Mouse (Mus musculus): ENCODE results near the gene Apoc2. TPM values are rescaled to one million over a fixed set of nuclear protein-coding genes. Genes with fewer than 3 reads are reported as not detected.

Gene Apoc2
- polyA plus RNA-seq (2012; rRNA removed; ENCODE audit: low replicate concordance), result 7.1 and 7.5 TPM in 2 replicates

GRCm38 (mm10) chr7:19677872-19678271, at the start of gene Apoc2:
TSS of gene Apoc2 (minus strand) at chr7:19677941.

GRCm38 (mm10) chr7:19715239-19716054, 37.7 kb upstream of the Apoc2 start, which contains the start of gene Tomm40:
TSS of gene Tomm40 (minus strand) at chr7:19715438.

GRCm38 (mm10) chr7:19698907-19699826, 21.4 kb upstream of the Apoc2 start, which contains the start of gene Apoe:
TSS of gene Apoe (minus strand) at chr7:19699188.

GRCm38 (mm10) chr7:19691873-19692865, 14.4 kb upstream of the Apoc2 start, which contains the start of gene Apoc1:
TSS of gene Apoc1 (minus strand) at chr7:19692660.

GRCm38 (mm10) chr7:19681202-19681694, 3.5 kb upstream of the Apoc2 start, which contains the start of the genes Gm44805 and Apoc4:
TSS of gene Gm44805 (minus strand) at chr7:19681423.
TSS of gene Apoc4 (minus strand) at chr7:19681479.

GRCm38 (mm10) chr7:19664955-19665841, 12.5 kb downstream of the Apoc2 start, which contains the start of gene Clptm1:
TSS of gene Clptm1 (minus strand) at chr7:19665033.

GRCm38 (mm10) chr7:19629361-19629734, 48.4 kb downstream of the Apoc2 start, which contains the start of gene Relb:
TSS of gene Relb (minus strand) at chr7:19629438.

Other genes starting within 250 kb of the Apoc2 start
- 18.5 and 22.2 TPM in 2 replicates for gene Mark4, start 219.1 kb downstream of the Apoc2 start, polyA plus RNA-seq (2012; rRNA removed; ENCODE audit: low replicate concordance)
- gene Exoc3l2, start 214.6 kb downstream of the Apoc2 start, polyA plus RNA-seq (2012; rRNA removed; ENCODE audit: low replicate concordance), result 5.4 and 8.9 TPM in 2 replicates
- 10.2 and 10.3 TPM in 2 replicates for gene Bloc1s3, start 169.6 kb downstream of the Apoc2 start, polyA plus RNA-seq (2012; rRNA removed; ENCODE audit: low replicate concordance)
- gene Trappc6a, start 169.5 kb downstream of the Apoc2 start, polyA plus RNA-seq (2012; rRNA removed; ENCODE audit: low replicate concordance), result 57.2 and 69.0 TPM in 2 replicates
- gene Nkpd1, start 160.1 kb downstream of the Apoc2 start, polyA plus RNA-seq (2012; rRNA removed; ENCODE audit: low replicate concordance), result 0.12 and 0.17 TPM in 2 replicates
- gene Ppp1r37, start 114.9 kb downstream of the Apoc2 start, polyA plus RNA-seq (2012; rRNA removed; ENCODE audit: low replicate concordance), result 86.6 and 114 TPM in 2 replicates
- 3.0 and 3.7 TPM in 2 replicates for gene Zfp296, start 100.7 kb downstream of the Apoc2 start, polyA plus RNA-seq (2012; rRNA removed; ENCODE audit: low replicate concordance)
- gene Gemin7, start 100.3 kb downstream of the Apoc2 start, polyA plus RNA-seq (2012; rRNA removed; ENCODE audit: low replicate concordance), result 113 and 137 TPM in 2 replicates
- gene Clasrp, start 73.5 kb downstream of the Apoc2 start, polyA plus RNA-seq (2012; rRNA removed; ENCODE audit: low replicate concordance), result 61.1 and 124 TPM in 2 replicates
- gene Relb, start 48.5 kb downstream of the Apoc2 start, polyA plus RNA-seq (2012; rRNA removed; ENCODE audit: low replicate concordance), result 28.9 TPM in 2 replicates
- gene Clptm1, start 12.9 kb downstream of the Apoc2 start, polyA plus RNA-seq (2012; rRNA removed; ENCODE audit: low replicate concordance), result 164 and 172 TPM in 2 replicates
- gene Gm44805, start 3.5 kb upstream of the Apoc2 start, polyA plus RNA-seq (2012; rRNA removed; ENCODE audit: low replicate concordance), result 0.23 and 0.77 TPM in 2 replicates
- 1.8 and 3.5 TPM in 2 replicates for gene Apoc4, start 3.5 kb upstream of the Apoc2 start, polyA plus RNA-seq (2012; rRNA removed; ENCODE audit: low replicate concordance)
- 41.6 and 87.3 TPM in 2 replicates for gene Apoc1, start 14.7 kb upstream of the Apoc2 start, polyA plus RNA-seq (2012; rRNA removed; ENCODE audit: low replicate concordance)
- 3,005 and 3,861 TPM in 2 replicates for gene Apoe, start 21.2 kb upstream of the Apoc2 start, polyA plus RNA-seq (2012; rRNA removed; ENCODE audit: low replicate concordance)
- 93.4 and 95.3 TPM in 2 replicates for gene Tomm40, start 37.5 kb upstream of the Apoc2 start, polyA plus RNA-seq (2012; rRNA removed; ENCODE audit: low replicate concordance)
- 51.4 and 81.3 TPM in 2 replicates for gene Nectin2, start 72.5 kb upstream of the Apoc2 start, polyA plus RNA-seq (2012; rRNA removed; ENCODE audit: low replicate concordance)
- 158 and 187 TPM in 2 replicates for gene Bcam, start 93.1 kb upstream of the Apoc2 start, polyA plus RNA-seq (2012; rRNA removed; ENCODE audit: low replicate concordance)
- gene Cblc, start 118.9 kb upstream of the Apoc2 start, polyA plus RNA-seq (2012; rRNA removed; ENCODE audit: low replicate concordance), result 0.19 and 14.1 TPM in 2 replicates
- 21.1 and 29.7 TPM in 2 replicates for gene Bcl3, start 144.8 kb upstream of the Apoc2 start, polyA plus RNA-seq (2012; rRNA removed; ENCODE audit: low replicate concordance)
- 0.13 TPM in 1 of 2 replicates, not detected in the other for gene Gm19345, start 174.1 kb upstream of the Apoc2 start, polyA plus RNA-seq (2012; rRNA removed; ENCODE audit: low replicate concordance)
- 0.32 and 0.42 TPM in 2 replicates for gene Ceacam16, start 183.4 kb upstream of the Apoc2 start, polyA plus RNA-seq (2012; rRNA removed; ENCODE audit: low replicate concordance)
- 0.04 and 0.23 TPM in 2 replicates for gene Ceacam19, start 210.0 kb upstream of the Apoc2 start, polyA plus RNA-seq (2012; rRNA removed; ENCODE audit: low replicate concordance)
- gene Pvr, start 243.2 kb upstream of the Apoc2 start, polyA plus RNA-seq (2012; rRNA removed; ENCODE audit: low replicate concordance), result 22.2 and 29.8 TPM in 2 replicates